In genomic region chr7:81583512-81583911, GRCm38 (mm10) we compare ENCODE assay signal across 27 mouse cellular contexts. TPM values are rescaled to one million over a fixed set of nuclear protein-coding genes. Genes with fewer than 3 reads are reported as not detected.
A peak's percentile ranks its signal among the peaks of the same experiment; 100 is the strongest.
DNase-seq lines count a peak whose midpoint lies in the region; ATAC-seq and TF ChIP-seq lines count a peak whose summit lies in the region.
"Had no signal": no experiment of that assay in that cellular context is flagged by ENCODE, and none has a peak within 500 bp of the region (broad histone marks: within the 10 kb centered on the region; RNA-seq: fewer than 3 reads in every experiment).

No protein-coding gene starts in this region.

- peak; percentile 35 for TF ChIP-seq CTCF in layer of hippocampus, adult 2 months (conservative IDR thresholded peaks at IDR 0.05)
- TF ChIP-seq CTCF in midbrain, postnatal 0 days (IDR thresholded peaks at IDR 0.05) = peak; percentile 45

- H3K36me3 ChIP-seq in midbrain, postnatal 0 days (ENCODE audit: insufficient read depth, low read length) = peaks cover 26% of the 10 kb centered on the region; the same call in 1 of the 2 replicates
- H3K36me3 ChIP-seq in midbrain, embryonic 10.5 days = peaks cover 49% of the 10 kb centered on the region
- peaks cover 36% of the 10 kb centered on the region for H3K36me3 ChIP-seq in forebrain, embryonic 10.5 days (replicated peaks)

- no peak for ATAC-seq in midbrain, postnatal 0 days (ENCODE audit: low FRiP score)
- ATAC-seq: CD4-positive, CD25-positive, alpha-beta regulatory T cell, adult 4 months; forebrain, embryonic 14.5 days; inflammation-experienced regulatory T-cells, adult 6 months; midbrain, embryonic 16.5 days had no signal

- no peak overlapping the region for H3K4me2 ChIP-seq in midbrain, postnatal 0 days (ENCODE audit: low read depth, low read length, poor library complexity, severe bottlenecking)
- H3K4me2 ChIP-seq: heart, embryonic 13.5 days; hindbrain, embryonic 14.5 days; neural tube, embryonic 15.5 days had no signal

- no peaks in the 10 kb centered on the region for H3K4me1 ChIP-seq in midbrain, postnatal 0 days (ENCODE audit: insufficient read depth, low read length)
- no peaks in the 10 kb centered on the region for H3K4me1 ChIP-seq in midbrain, embryonic 10.5 days
- H3K4me1 ChIP-seq in forebrain, embryonic 10.5 days = no peaks in the 10 kb centered on the region
- H3K4me1 ChIP-seq: heart, embryonic 13.5 days; neural tube, embryonic 15.5 days had no signal

- no peak overlapping the region for H3K27ac ChIP-seq in layer of hippocampus, adult 2 months
- H3K27ac ChIP-seq in midbrain, postnatal 0 days (ENCODE audit: low read depth, low read length) = no peak overlapping the region
- no peak overlapping the region for H3K27ac ChIP-seq in midbrain, embryonic 10.5 days (replicated peaks)
- no peak overlapping the region for H3K27ac ChIP-seq in forebrain, embryonic 10.5 days
- H3K27ac ChIP-seq: heart, embryonic 13.5 days; hindbrain, embryonic 14.5 days; macrophage; neural tube, embryonic 15.5 days had no signal

- no peak for DNase-seq in layer of hippocampus, adult 2 months (ENCODE audit: low spot score in 2 of 2)
- DNase-seq in layer of hippocampus, adult 18-20 months (ENCODE audit: low spot score in 2 of 2) = no peak
- DNase-seq in midbrain, postnatal 0 days (ENCODE audit: low spot score) = no peak
- no peak for DNase-seq in midbrain, embryonic 10.5 days (ENCODE audit: low spot score)
- peak; percentile 29 for DNase-seq in ES-CJ7 (ENCODE audit: low read depth, low spot score)
- DNase-seq in cerebellum, postnatal 10 days = no peak
- no peak for DNase-seq in forebrain, embryonic 10.5 days (ENCODE audit: extremely low spot score, low spot score)
- DNase-seq: adrenal gland, postnatal 14 days; cerebellum, adult 2 months; cerebellum, postnatal 36 days; embryo, embryonic 11 days; gastrocnemius, postnatal 10 days; heart, adult 18-20 months; kidney, adult 8-10 months; kidney, postnatal 14 days; lung, adult 2 months; thymus, adult 2 months; thymus, postnatal 4 days had no signal

- H3K4me3 ChIP-seq in layer of hippocampus, adult 2 months = no peak overlapping the region
- H3K4me3 ChIP-seq in midbrain, postnatal 0 days (ENCODE audit: low read depth, low read length) = no peak overlapping the region
- H3K4me3 ChIP-seq in midbrain, embryonic 10.5 days = no peak overlapping the region
- no peak overlapping the region for H3K4me3 ChIP-seq in forebrain, embryonic 10.5 days
- H3K4me3 ChIP-seq: heart, embryonic 13.5 days; neural tube, embryonic 15.5 days had no signal

- no peaks in the 10 kb centered on the region for H3K27me3 ChIP-seq in midbrain, postnatal 0 days (ENCODE audit: insufficient read depth, low read length)
- no peaks in the 10 kb centered on the region for H3K27me3 ChIP-seq in midbrain, embryonic 10.5 days (ENCODE audit: low read depth, poor library complexity, severe bottlenecking)
- no peaks in the 10 kb centered on the region for H3K27me3 ChIP-seq in forebrain, embryonic 10.5 days (ENCODE audit: poor library complexity, severe bottlenecking)
- H3K27me3 ChIP-seq: heart, embryonic 13.5 days; neural tube, embryonic 15.5 days had no signal

- WGBS in midbrain, postnatal 0 days = 74% methylated on average over 3 of the region's 3 CpGs
- WGBS in midbrain, embryonic 10.5 days = 65% methylated on average over 3 of the region's 3 CpGs
- 73% methylated on average over 3 of the region's 3 CpGs for WGBS in forebrain, embryonic 10.5 days

- H3K9me3 ChIP-seq in midbrain, postnatal 0 days (ENCODE audit: low read length) = no peaks in the 10 kb centered on the region
- no peaks in the 10 kb centered on the region for H3K9me3 ChIP-seq in midbrain, embryonic 10.5 days (replicated peaks)
- H3K9me3 ChIP-seq in forebrain, embryonic 10.5 days = no peaks in the 10 kb centered on the region; the same call in 1 of the 2 replicates
- H3K9me3 ChIP-seq: heart, embryonic 13.5 days; neural tube, embryonic 15.5 days had no signal

- no peak overlapping the region for H3K9ac ChIP-seq in midbrain, postnatal 0 days (replicated peaks; ENCODE audit: low read length, poor library complexity, severe bottlenecking)
- H3K9ac ChIP-seq: heart, embryonic 13.5 days; hindbrain, embryonic 14.5 days; neural tube, embryonic 15.5 days had no signal

RNA-seq across cellular contexts. Expression of gene Whamm, which starts 12.4 kb away (rescaled TPM):
- total RNA-seq in layer of hippocampus, adult 2 months (2021) = 10 to 100 TPM; 19.0 to 22.8 TPM
- 10 to 100 TPM; 19.2 to 19.5 TPM for total RNA-seq in layer of hippocampus, adult 18-20 months (2021)
- 6.2 and 9.6 TPM in 2 replicates for total RNA-seq in midbrain, postnatal 0 days (2014; rRNA removed)
- 5.4 and 5.5 TPM in 2 replicates for polyA plus RNA-seq in midbrain, postnatal 0 days (2015; fragmentation: Nextera tagmentation; extraction: Ambion mirVana)
- 2.6 and 3.1 TPM in 2 replicates for polyA plus RNA-seq in midbrain, embryonic 10.5 days (2016; fragmentation: Nextera tagmentation; extraction: Ambion mirVana)
- 1.8 and 3.0 TPM in 2 replicates for polyA plus RNA-seq in forebrain, embryonic 10.5 days (2016; fragmentation: Nextera tagmentation; extraction: Ambion mirVana)

RNA-seq across cellular contexts. Expression of gene Fsd2, which starts 16.8 kb away (rescaled TPM):
- total RNA-seq in layer of hippocampus, adult 2 months (2021) = under 1 TPM; 0.27 to 0.28 TPM
- under 1 TPM; 0.23 to 0.52 TPM for total RNA-seq in layer of hippocampus, adult 18-20 months (2021)
- total RNA-seq in midbrain, postnatal 0 days (2014; rRNA removed) = 0.22 TPM in 1 of 2 replicates, not detected in the other
- 0.28 and 0.36 TPM in 2 replicates for polyA plus RNA-seq in midbrain, postnatal 0 days (2015; fragmentation: Nextera tagmentation; extraction: Ambion mirVana)
- 0.07 TPM in 1 of 2 replicates, not detected in the other for polyA plus RNA-seq in midbrain, embryonic 10.5 days (2016; fragmentation: Nextera tagmentation; extraction: Ambion mirVana)
- polyA plus RNA-seq in forebrain, embryonic 10.5 days (2016; fragmentation: Nextera tagmentation; extraction: Ambion mirVana) = 0.05 TPM in 2 replicates
- total RNA-seq: MEL had no signal
